Mouse (Mus musculus) CH12.LX (cell line): ENCODE data around the gene Gm11939. TPM values are rescaled to one million over a fixed set of nuclear protein-coding genes. Genes with fewer than 3 reads are reported as not detected.

Experiments
- DNase-seq: peaks from one replicate; pipeline ENCODE4 v3.0.0-alpha.2; 2013; ENCODE audit errors: extremely low read depth
- H3K27ac ChIP-seq: 2 replicates; pipeline ENCODE4 v1.5.1; 2012; ENCODE audit warnings: low read depth, mild to moderate bottlenecking, control low read depth, moderate library complexity; ENCODE audit not compliant: insufficient read depth
- H3K27me3 ChIP-seq: replicated peaks from 2 replicates; pipeline ENCODE3; 2012; ENCODE audit warnings: inconsistent platforms
- H3K36me3 ChIP-seq, 2 experiments: replicated peaks in 1 of 2; 2 replicates each; pipeline versions ENCODE3 to v1.6.1; 2012; ENCODE audit warnings: inconsistent platforms in 1 of 2, low read length in 1 of 2, mild to moderate bottlenecking in 1 of 2, mixed read lengths in 1 of 2, moderate library complexity in 1 of 2; ENCODE audit not compliant: control insufficient read depth in 1 of 2, insufficient read depth in 1 of 2
- H3K4me1 ChIP-seq, 2 experiments: 2 replicates each; pipeline ENCODE4 v1.6.1; 2012; ENCODE audit warnings: inconsistent platforms in 1 of 2, moderate library complexity in 1 of 2; ENCODE audit not compliant: insufficient read depth in 2 of 2, control insufficient read depth in 1 of 2
- H3K4me2 ChIP-seq: 2 replicates; pipeline ENCODE4 v1.6.1; 2012; ENCODE audit warnings: low read depth, mild to moderate bottlenecking, control low read depth; ENCODE audit not compliant: poor library complexity, insufficient read depth, severe bottlenecking
- H3K4me3 ChIP-seq, 3 experiments: fragments of 150-350 bp in 1 of 3; sonication (generic) in 1 of 3; replicated peaks in 1 of 3; 2 replicates each; pipeline versions ENCODE3 to v1.5.1; 2011 to 2012; ENCODE audit warnings: low read depth in 2 of 3, low read length in 2 of 3, mild to moderate bottlenecking in 2 of 3, moderate library complexity in 2 of 3, control low read depth in 1 of 3, improper control_type of control experiment in 1 of 3, inconsistent platforms in 1 of 3, mixed read lengths in 1 of 3; ENCODE audit not compliant: poor library complexity in 1 of 3
- H3K79me2 ChIP-seq: replicated peaks from 2 replicates; pipeline ENCODE4 v1.6.1; 2012; ENCODE audit warnings: mild to moderate bottlenecking, moderate library complexity; ENCODE audit not compliant: control insufficient read depth, poor library complexity, insufficient read depth, severe bottlenecking; ENCODE audit errors: extremely low read depth
- H3K9ac ChIP-seq: 2 replicates; pipeline ENCODE4 v1.6.1; 2012; ENCODE audit warnings: low read depth, mild to moderate bottlenecking, control low read depth, moderate library complexity; ENCODE audit not compliant: insufficient read depth
- H3K9me3 ChIP-seq: replicated peaks from 2 replicates; pipeline ENCODE3; 2012; ENCODE audit warnings: low read length, inconsistent platforms, mixed read lengths
- BHLHE40 ChIP-seq: IDR thresholded peaks from 2 replicates; pipeline ENCODE4 v1.6.1; 2011; ENCODE audit warnings: mild to moderate bottlenecking, low read depth, low read length, improper control_type of control experiment
- CHD2 ChIP-seq: IDR thresholded peaks from 2 replicates; pipeline ENCODE4 v1.6.1; 2011; ENCODE audit warnings: low read length, improper control_type of control experiment
- CTCF ChIP-seq, 2 experiments: IDR thresholded peaks in 1 of 2; conservative IDR thresholded peaks in 1 of 2; 2 replicates each; pipeline ENCODE4 v1.5.1; 2011 to 2012; ENCODE audit warnings: low read depth in 2 of 2, low read length in 2 of 2, improper control_type of control experiment in 1 of 2, inconsistent platforms in 1 of 2, mild to moderate bottlenecking in 1 of 2, moderate library complexity in 1 of 2
- E2F4 ChIP-seq: IDR thresholded peaks from 2 replicates; pipeline ENCODE4 v1.6.1; 2011; ENCODE audit warnings: low read depth, low read length, improper control_type of control experiment; ENCODE audit not compliant: insufficient replicate concordance
- ELF1 ChIP-seq: IDR thresholded peaks from 2 replicates; pipeline ENCODE4 v1.6.1; 2014; ENCODE audit warnings: low read depth, mild to moderate bottlenecking, inconsistent platforms, low read length, improper control_type of control experiment
- HCFC1 ChIP-seq: IDR thresholded peaks from 2 replicates; pipeline ENCODE4 v1.6.1; 2012; ENCODE audit warnings: low read depth, mild to moderate bottlenecking, inconsistent platforms, low read length, improper control_type of control experiment
- KAT2A ChIP-seq: IDR thresholded peaks from 2 replicates; pipeline ENCODE4 v1.6.1; 2012; ENCODE audit warnings: low read length, improper control_type of control experiment, inconsistent platforms; ENCODE audit not compliant: insufficient replicate concordance
- MAFK ChIP-seq: IDR thresholded peaks from 2 replicates; pipeline ENCODE4 v1.6.1; 2011; ENCODE audit warnings: low read length, improper control_type of control experiment; ENCODE audit not compliant: insufficient replicate concordance
- MAX ChIP-seq: IDR thresholded peaks from 2 replicates; pipeline ENCODE4 v1.6.1; 2011; ENCODE audit warnings: low read length, improper control_type of control experiment
- MAZ ChIP-seq: IDR thresholded peaks from 2 replicates; pipeline ENCODE4 v1.6.1; 2012; ENCODE audit warnings: low read depth, mild to moderate bottlenecking, inconsistent platforms, low read length, improper control_type of control experiment, moderate library complexity
- MEF2A ChIP-seq: IDR thresholded peaks from 2 replicates; pipeline ENCODE4 v1.6.1; 2014; ENCODE audit warnings: low read depth, mild to moderate bottlenecking, inconsistent platforms, low read length, improper control_type of control experiment, borderline replicate concordance
- MXI1 ChIP-seq: IDR thresholded peaks from 2 replicates; pipeline ENCODE4 v1.6.1; 2011; ENCODE audit warnings: mild to moderate bottlenecking, low read depth, low read length, improper control_type of control experiment
- MYC ChIP-seq: IDR thresholded peaks from 2 replicates; pipeline ENCODE4 v1.6.1; 2011; ENCODE audit warnings: low read depth, mild to moderate bottlenecking, improper control_type of control experiment, low read length
- NRF1 ChIP-seq: IDR thresholded peaks from 2 replicates; pipeline ENCODE4 v1.6.1; 2014; ENCODE audit warnings: low read depth, mild to moderate bottlenecking, inconsistent platforms, low read length, improper control_type of control experiment, moderate library complexity
- PAX5 ChIP-seq: IDR thresholded peaks from 2 replicates; pipeline ENCODE4 v1.6.1; 2012; ENCODE audit warnings: low read length, inconsistent platforms, mixed read lengths
- POLR2A ChIP-seq: IDR thresholded peaks from 2 replicates; pipeline ENCODE4 v1.6.1; 2011; ENCODE audit warnings: low read depth, mild to moderate bottlenecking, improper control_type of control experiment, low read length
- POLR2AphosphoS2 ChIP-seq: IDR thresholded peaks from 2 replicates; pipeline ENCODE4 v1.6.1; 2011; ENCODE audit warnings: low read depth, low read length, improper control_type of control experiment
- RCOR1 ChIP-seq: conservative IDR thresholded peaks from 2 replicates; pipeline ENCODE4 v1.6.1; 2012; ENCODE audit warnings: low read depth, mild to moderate bottlenecking, inconsistent platforms, low read length, improper control_type of control experiment
- SIN3A ChIP-seq: IDR thresholded peaks from 2 replicates; pipeline ENCODE4 v1.6.1; 2012; ENCODE audit warnings: low read length, improper control_type of control experiment, inconsistent platforms
- TBP ChIP-seq: conservative IDR thresholded peaks from 2 replicates; pipeline ENCODE4 v1.6.1; 2011; ENCODE audit warnings: low read depth, low read length, improper control_type of control experiment
- TCF12 ChIP-seq: IDR thresholded peaks from 2 replicates; pipeline ENCODE4 v1.6.1; 2014; ENCODE audit warnings: low read depth, mild to moderate bottlenecking, inconsistent platforms, low read length, improper control_type of control experiment
- UBTF ChIP-seq: IDR thresholded peaks from 2 replicates; pipeline ENCODE4 v1.6.1; 2012; ENCODE audit warnings: low read depth, mild to moderate bottlenecking, inconsistent platforms, low read length, improper control_type of control experiment, moderate library complexity
- USF1 ChIP-seq: IDR thresholded peaks from 2 replicates; pipeline ENCODE4 v1.6.1; 2014; ENCODE audit warnings: low read depth, mild to moderate bottlenecking, inconsistent platforms, low read length, improper control_type of control experiment
- USF2 ChIP-seq: conservative IDR thresholded peaks from 2 replicates; pipeline ENCODE4 v1.6.1; 2011; ENCODE audit warnings: low read depth, low read length, improper control_type of control experiment
- ZKSCAN1 ChIP-seq: IDR thresholded peaks from 2 replicates; pipeline ENCODE4 v1.6.1; 2012; ENCODE audit warnings: low read depth, inconsistent platforms, low read length, improper control_type of control experiment, borderline replicate concordance
- ZNF384 ChIP-seq: IDR thresholded peaks from 2 replicates; pipeline ENCODE4 v1.6.1; 2012; ENCODE audit warnings: low read depth, low read length, improper control_type of control experiment, inconsistent platforms
- dilution Hi-C: fragments of 300-500 bp; cut with MboI; formaldehyde crosslinking; loops from 2 replicates; pipeline ENCODE4 v1.14.3; 2020; ENCODE audit warnings: low sequenced_read_pairs; ENCODE audit not compliant: extremely low pct_unique_long_range_greater_than_20kb, extremely low pct_ligation_motif_present
- in situ Hi-C: fragments of 300-500 bp; cut with MboI; formaldehyde crosslinking; loops from 3 replicates; pipeline ENCODE4 v1.14.3; 2019; ENCODE audit warnings: low sequenced_read_pairs, low pct_ligation_motif_present, low pct_unique_long_range_greater_than_20kb, mixed read lengths
- polyA plus RNA-seq: library from polyadenylated mRNA; unstranded; fragments of >175 nt; gene quantifications from 2 replicates; pipeline ENCODE4 v1.2.1, GENCODE M21; 2012; ENCODE audit warnings: low read depth; ENCODE audit not compliant: insufficient read length
- total RNA-seq, 2 experiments: library from RNA; depleted of rRNA; stranded (reverse); fragments of 300-350 nt in 1 of 2; fragments of >200 nt in 1 of 2; gene quantifications; 2 replicates each; pipeline ENCODE4 v1.2.3; 2012 to 2014

The Gm11939 gene
- total and polyA plus RNA-seq, 3 experiments: not detected

- Histone ChIP-seq H3K27me3 (peaks cover 65% of the 10 kb centered on the region), H3K36me3 (no peaks in the 10 kb centered on the region), H3K4me3 (no peak overlapping the region), H3K9ac (no peak overlapping the region), H3K9me3 (no peaks in the 10 kb centered on the region), H3K4me1 (0 out of 4 replicates have a peak, but pooled peaks cover 0 to 3% of the 10 kb centered on the region in 2 experiments), H3K27ac (no peak overlapping the region), H3K79me2 (no peaks in the 10 kb centered on the region), H3K4me2 (no peak overlapping the region)
- TF ChIP-seq PAX5 (no peak), MXI1 (no peak), ELF1 (no peak), RCOR1 (no peak), ZNF384 (no peak), CHD2 (no peak), CTCF (conservative IDR thresholded peaks at IDR 0.05 in 1 of 2, IDR thresholded peaks at IDR 0.05 in 1 of 2; ENCODE audit: low read depth in 2 of 2, low read length in 2 of 2) (no peak), KAT2A (no peak), MEF2A (no peak), MAFK (no peak), USF1 (no peak), BHLHE40 (no peak), HCFC1 (no peak), MAX (no peak), E2F4 (no peak)
- in situ Hi-C loops (no loop called here), dilution Hi-C loops (no loop called here)
- no peak for DNase-seq
Observed at GRCm38 (mm10) chr11:99539721-99540120, 19.5 kb downstream of the Gm11939 start.

GRCm38 (mm10) chr11:99521288-99521860 is 37.9 kb downstream of the Gm11939 start, which contains the start of gene Krt39:
Gene Krt39 (minus strand): TSS chr11:99521338.
- peaks cover 83% of the 10 kb centered on the region for H3K27me3 ChIP-seq
- H3K4me1 ChIP-seq: no peaks in the 10 kb centered on the region
- dilution Hi-C loops: no loop called here
- H3K79me2 ChIP-seq: no peaks in the 10 kb centered on the region
- H3K4me2 ChIP-seq: no peak within 1 kb of the TSS
- H3K27ac ChIP-seq: no peak within 1 kb of the TSS
- no peaks in the 10 kb centered on the region for H3K9me3 ChIP-seq
- TF ChIP-seq MYC: no peak
- no peak for TF ChIP-seq UBTF
- no peak for TF ChIP-seq POLR2A
- TF ChIP-seq USF2: no peak
- no peak for TF ChIP-seq MXI1
- no peak for TF ChIP-seq CTCF (conservative IDR thresholded peaks at IDR 0.05 in 1 of 2, IDR thresholded peaks at IDR 0.05 in 1 of 2; ENCODE audit: low read depth in 2 of 2, low read length in 2 of 2)
- no peak for TF ChIP-seq RCOR1
- TF ChIP-seq SIN3A: no peak
- no peak for TF ChIP-seq TBP
- TF ChIP-seq MAZ: no peak
- no peak for TF ChIP-seq TCF12
- TF ChIP-seq HCFC1: no peak
- no peak for TF ChIP-seq ZKSCAN1
- no peak for TF ChIP-seq MAX
- TF ChIP-seq KAT2A: no peak
- no peak for TF ChIP-seq NRF1
- no peak for TF ChIP-seq POLR2AphosphoS2
- no peak for DNase-seq
- H3K9ac ChIP-seq: no peak within 1 kb of the TSS
- in situ Hi-C loops: no loop called here
- H3K36me3 ChIP-seq: no peaks in the 10 kb centered on the region
- no peak within 1 kb of the TSS for H3K4me3 ChIP-seq
